Mouse (Mus musculus): ENCODE data around the gene Cldn2. TPM values are rescaled to one million over a fixed set of nuclear protein-coding genes. Genes with fewer than 3 reads are reported as not detected.

Gene Cldn2
- polyA plus RNA-seq, 1 experiment from 2014 or later: 0.27 TPM

DNA sequence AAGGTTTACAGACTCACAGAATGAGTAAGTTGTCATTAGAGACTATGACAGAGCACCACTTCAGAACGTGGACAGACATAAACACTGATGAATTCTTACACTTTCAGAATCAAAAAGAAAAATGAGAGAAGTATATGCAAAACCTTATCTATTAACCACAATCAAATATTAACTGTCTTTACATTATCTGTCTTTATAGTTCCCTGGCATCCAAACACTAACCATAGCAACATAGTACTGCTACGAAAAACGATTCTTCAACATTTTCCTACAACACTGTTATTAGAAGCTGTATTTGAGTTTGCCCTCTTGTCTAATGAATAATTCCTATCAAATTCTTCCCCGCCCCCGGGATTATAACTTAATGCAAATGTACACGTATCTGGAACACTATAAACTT lies 40.5 kb downstream of the Cldn2 start:
- no peak overlapping the region for H3K9ac ChIP-seq (replicated peaks)
- no peak for ATAC-seq (ENCODE audit: low FRiP score)
- no peaks in the 10 kb centered on the region for H3K36me3 ChIP-seq
- H3K4me2 ChIP-seq: no peak overlapping the region
- peaks cover 3% of the 10 kb centered on the region; the same call in 1 of the 2 replicates for H3K27me3 ChIP-seq (replicated peaks)
- WGBS: 84% methylated on average over 6 of the region's 6 CpGs
- H3K9me3 ChIP-seq (replicated peaks): no peaks in the 10 kb centered on the region
- H3K27ac ChIP-seq (replicated peaks): no peak overlapping the region
- H3K4me3 ChIP-seq (replicated peaks): no peak overlapping the region
- no peaks in the 10 kb centered on the region for H3K4me1 ChIP-seq

DNA sequence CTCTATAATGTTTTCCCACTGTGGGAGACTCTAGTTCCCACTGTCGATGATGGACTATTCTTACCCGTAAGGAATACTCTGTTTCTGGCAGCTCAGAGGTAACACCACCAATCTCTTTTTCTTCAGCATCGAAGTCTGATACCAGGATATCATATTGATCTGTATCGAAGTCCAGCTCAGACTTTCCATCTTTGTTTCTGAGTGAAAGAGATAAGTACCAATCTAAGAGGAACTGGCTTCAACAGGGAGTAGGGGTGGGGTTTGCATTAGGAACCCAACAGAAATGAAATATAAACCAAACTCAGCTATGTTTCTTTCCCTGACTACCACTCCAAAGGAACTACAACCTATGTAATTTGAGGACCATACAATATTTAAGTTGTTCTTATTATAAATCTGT lies 54.2 kb downstream of the Cldn2 start:
- no peak for ATAC-seq (ENCODE audit: low FRiP score)
- WGBS: 94% methylated on average over 4 of the region's 4 CpGs
- Histone ChIP-seq H3K4me2 (no peak overlapping the region), H3K4me1 (no peaks in the 10 kb centered on the region), H3K27me3 (replicated peaks) (peaks cover 7% of the 10 kb centered on the region; the same call in 1 of the 2 replicates), H3K9me3 (replicated peaks) (no peaks in the 10 kb centered on the region), H3K27ac (replicated peaks) (no peak overlapping the region), H3K36me3 (no peaks in the 10 kb centered on the region), H3K4me3 (replicated peaks) (no peak overlapping the region), H3K9ac (replicated peaks) (no peak overlapping the region)

GRCm38 (mm10) chrX:139859402-139859801 lies 58.8 kb downstream of the Cldn2 start:
- no peak overlapping the region for H3K4me3 ChIP-seq (replicated peaks)
- no peak overlapping the region for H3K4me2 ChIP-seq
- H3K27ac ChIP-seq (replicated peaks): no peak overlapping the region
- H3K9me3 ChIP-seq (replicated peaks): no peaks in the 10 kb centered on the region
- H3K36me3 ChIP-seq: no peaks in the 10 kb centered on the region
- H3K27me3 ChIP-seq (replicated peaks): peaks cover 4% of the 10 kb centered on the region; the same call in 1 of the 2 replicates
- no peak overlapping the region for H3K9ac ChIP-seq (replicated peaks)
- WGBS: 77% methylated on average over 5 of the region's 5 CpGs
- ATAC-seq (ENCODE audit: low FRiP score): no peak
- no peaks in the 10 kb centered on the region for H3K4me1 ChIP-seq

Other genes with a start within 250 kb of the Cldn2 start
- gene Rnf128, start 237.5 kb upstream of the Cldn2 start, polyA plus RNA-seq (2015; fragmentation: Nextera tagmentation; extraction: Ambion mirVana): 5.2 and 18.7 TPM in 2 replicates
- gene Tbc1d8b, start 115.8 kb upstream of the Cldn2 start, polyA plus RNA-seq (2015; fragmentation: Nextera tagmentation; extraction: Ambion mirVana): 0.47 and 0.83 TPM in 2 replicates
- gene Gm15013, start 86.3 kb upstream of the Cldn2 start, polyA plus RNA-seq (2015; fragmentation: Nextera tagmentation; extraction: Ambion mirVana): not detected in 2 replicates
- 0.19 and 0.23 TPM in 2 replicates for gene Ripply1, start 18.5 kb upstream of the Cldn2 start, polyA plus RNA-seq (2015; fragmentation: Nextera tagmentation; extraction: Ambion mirVana)
- 4.7 and 5.7 TPM in 2 replicates for gene Morc4, start 70.8 kb downstream of the Cldn2 start, polyA plus RNA-seq (2015; fragmentation: Nextera tagmentation; extraction: Ambion mirVana)
- 4.0 and 4.2 TPM in 2 replicates for gene Rbm41, start 197.8 kb downstream of the Cldn2 start, polyA plus RNA-seq (2015; fragmentation: Nextera tagmentation; extraction: Ambion mirVana)

Data from neural tube, embryonic 15.5 days (tissue).